Mouse (Mus musculus): Measurements from ENCODE around the gene Olfr1415. TPM values are rescaled to one million over a fixed set of nuclear protein-coding genes. Genes with fewer than 3 reads are reported as not detected.
"Not testable (repeated sequence)": the region's sequence is repeated elsewhere in the genome, so short reads cannot be mapped to it uniquely, and the experiment has no call there.

Olfr1415 gene
- polyA plus RNA-seq (2016; fragmentation: Nextera tagmentation; extraction: Ambion mirVana), result not detected in 2 replicates

DNA sequence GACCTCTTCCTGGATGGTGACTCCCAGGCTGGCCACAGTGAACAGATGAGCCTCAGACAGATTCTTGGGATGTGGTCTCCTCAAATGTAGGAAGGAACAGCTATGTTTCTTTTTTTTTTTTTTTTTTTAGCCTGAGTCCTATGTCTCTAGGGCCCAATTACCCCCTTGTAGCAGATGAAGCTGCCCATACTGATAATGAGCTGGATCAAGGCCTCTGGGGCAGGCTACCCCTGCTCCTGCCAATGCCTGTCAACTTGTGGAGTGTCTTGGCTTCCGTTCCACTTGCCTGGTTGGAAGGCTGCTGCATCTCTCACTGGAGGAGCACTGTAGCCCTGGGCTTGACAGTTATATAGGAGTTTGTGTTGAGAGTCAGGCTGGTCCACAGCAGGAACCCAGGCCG is at the start of gene Olfr1415:
TSS of gene Olfr1415 (minus strand) at position 101 of the 400 bp plus-strand sequence.
- H3K27me3 ChIP-seq (ENCODE audit: insufficient read depth, poor library complexity, severe bottlenecking), result no peaks in the 10 kb centered on the region
- H3K9me3 ChIP-seq, result peaks cover 7% of the 10 kb centered on the region
- DNase-seq (ENCODE audit: low spot score), result no peak
- WGBS, result 91% methylated on average over 2 of the region's 2 CpGs
- no peak within 1 kb of the TSS for H3K4me3 ChIP-seq
- H3K27ac ChIP-seq, result no peak within 1 kb of the TSS
- H3K4me1 ChIP-seq (replicated peaks), result no peaks in the 10 kb centered on the region
- no peaks in the 10 kb centered on the region for H3K36me3 ChIP-seq

DNA sequence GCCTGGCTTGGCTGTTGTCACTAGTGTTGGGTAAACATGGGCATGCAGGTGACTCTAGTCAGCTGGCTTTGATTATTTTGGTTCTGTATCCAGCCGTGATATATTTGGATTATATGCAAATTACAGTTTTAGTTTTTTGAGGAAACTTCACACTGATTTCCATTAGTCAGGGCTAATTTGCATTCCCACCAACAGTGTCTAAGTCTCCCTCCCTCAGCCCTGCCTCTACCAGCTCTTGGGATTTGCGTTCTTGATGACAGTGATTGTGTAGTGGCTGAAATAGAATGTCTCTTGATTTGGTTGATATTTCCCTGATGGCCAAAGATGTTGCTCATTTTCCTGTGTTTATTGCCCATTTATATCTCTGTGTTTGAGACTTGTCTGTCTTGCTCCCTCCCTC is 43.2 kb upstream of the Olfr1415 start:
- Histone ChIP-seq H3K4me3 (no peak overlapping the region), H3K36me3 (no peaks in the 10 kb centered on the region), H3K27ac (no peak overlapping the region), H3K27me3 (ENCODE audit: insufficient read depth, poor library complexity, severe bottlenecking) (no peaks in the 10 kb centered on the region), H3K4me1 (replicated peaks) (no peaks in the 10 kb centered on the region), H3K9me3 (no peaks in the 10 kb centered on the region)
- WGBS, result 47% methylated on average over 2 of the region's 2 CpGs
- no peak for DNase-seq (ENCODE audit: low spot score)

DNA sequence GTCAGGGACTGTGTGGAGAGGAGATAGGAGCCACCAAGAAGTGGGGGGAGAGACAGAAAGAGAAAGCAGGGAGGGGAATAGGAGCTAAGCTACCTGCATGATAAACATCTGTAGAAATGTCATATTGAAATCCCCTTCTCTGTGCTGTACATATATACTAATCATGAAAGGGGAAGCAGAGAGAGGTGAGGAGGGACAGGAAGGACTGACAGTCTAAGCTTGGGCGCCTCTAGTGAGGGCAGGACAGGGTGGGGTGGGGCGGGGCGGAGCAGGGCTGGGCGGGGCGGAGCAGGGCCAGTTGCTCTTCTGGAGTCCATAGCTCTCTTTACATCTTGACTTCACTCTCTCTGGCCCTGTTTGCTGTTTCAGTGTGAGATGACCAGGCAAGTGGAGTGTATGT is 41.1 kb upstream of the Olfr1415 start:
- DNase-seq (ENCODE audit: low spot score), result no peak
- Histone ChIP-seq H3K4me3 (no peak overlapping the region), H3K27me3 (ENCODE audit: insufficient read depth, poor library complexity, severe bottlenecking) (no peaks in the 10 kb centered on the region), H3K36me3 (no peaks in the 10 kb centered on the region), H3K9me3 (no peaks in the 10 kb centered on the region), H3K4me1 (replicated peaks) (no peaks in the 10 kb centered on the region), H3K27ac (no peak overlapping the region)
- 45% methylated on average over 5 of the region's 5 CpGs for WGBS

DNA sequence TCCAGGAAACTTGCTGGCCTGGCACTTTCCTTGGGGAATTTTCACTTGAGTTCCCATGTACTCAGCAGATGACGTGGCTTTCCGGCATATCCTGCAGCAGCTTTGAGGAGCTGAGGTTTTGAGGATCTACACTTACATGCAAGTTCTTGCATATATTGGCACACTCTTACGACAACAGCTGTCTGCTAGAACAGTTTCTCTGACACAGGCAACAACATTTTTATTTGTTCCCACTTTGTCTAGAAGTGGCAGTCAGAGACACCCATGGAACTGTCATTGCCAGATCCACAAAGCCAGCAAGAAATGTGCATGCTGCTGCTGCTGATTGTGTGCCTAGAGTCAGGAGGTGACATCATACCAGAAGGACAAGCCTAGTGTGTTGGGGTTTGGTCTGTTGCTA is 27.9 kb upstream of the Olfr1415 start:
- H3K27me3 ChIP-seq (ENCODE audit: insufficient read depth, poor library complexity, severe bottlenecking), result no peaks in the 10 kb centered on the region
- H3K27ac ChIP-seq, result no peak overlapping the region
- peaks cover 5% of the 10 kb centered on the region; the same call in 1 of the 2 replicates for H3K4me1 ChIP-seq (replicated peaks)
- WGBS, result 90% methylated on average over 3 of the region's 3 CpGs
- H3K4me3 ChIP-seq, result no peak overlapping the region
- H3K9me3 ChIP-seq, result no peaks in the 10 kb centered on the region
- H3K36me3 ChIP-seq, result no peaks in the 10 kb centered on the region
- DNase-seq (ENCODE audit: low spot score), result no peak

DNA sequence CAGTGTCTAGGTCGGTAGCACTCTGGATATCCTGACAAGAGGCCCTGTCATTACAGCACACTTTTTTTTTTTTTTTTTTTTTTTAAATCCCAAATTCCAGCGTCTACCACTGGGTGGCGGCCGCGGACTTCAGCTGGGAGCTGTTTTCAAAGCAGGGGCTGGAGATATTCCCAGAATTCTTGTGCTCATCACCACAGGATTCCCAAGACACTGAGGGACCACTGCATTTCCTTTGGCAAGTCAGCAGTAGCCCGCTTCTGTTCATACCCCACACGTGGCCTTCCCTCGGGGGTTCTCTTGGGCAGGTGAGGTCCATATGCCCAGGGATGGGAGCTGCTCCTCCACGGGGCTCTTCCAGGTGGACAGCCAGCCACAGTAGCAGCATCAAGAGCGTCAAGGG is 25.5 kb upstream of the Olfr1415 start:
- peak; percentile 52 for DNase-seq (ENCODE audit: low spot score)
- H3K27ac ChIP-seq, result no peak overlapping the region
- peaks cover 5% of the 10 kb centered on the region; the same call in 1 of the 2 replicates for H3K4me1 ChIP-seq (replicated peaks)
- no peaks in the 10 kb centered on the region for H3K27me3 ChIP-seq (ENCODE audit: insufficient read depth, poor library complexity, severe bottlenecking)
- H3K36me3 ChIP-seq, result no peaks in the 10 kb centered on the region
- WGBS, result 20% methylated on average over 10 of the region's 10 CpGs
- H3K4me3 ChIP-seq, result no peak overlapping the region
- H3K9me3 ChIP-seq, result no peaks in the 10 kb centered on the region

DNA sequence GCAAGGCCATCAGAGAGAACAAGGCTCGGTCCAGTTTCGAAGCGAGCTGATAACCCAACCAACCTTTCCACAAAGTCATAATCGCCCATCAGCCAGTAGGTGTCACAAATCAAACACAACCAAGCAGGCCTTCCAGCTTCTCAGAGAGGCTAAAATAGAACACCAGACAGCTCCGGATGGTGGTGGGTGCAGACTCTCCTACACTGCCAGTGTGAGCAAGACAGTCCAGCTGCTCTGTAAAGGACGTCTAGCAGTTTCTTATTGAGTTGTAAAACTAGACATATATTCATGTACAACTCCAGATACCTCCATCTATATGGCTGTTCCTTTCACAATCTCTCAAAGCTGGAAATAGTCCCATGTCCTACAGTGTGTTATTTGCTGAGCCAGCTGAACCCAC is 23.1 kb upstream of the Olfr1415 start:
- Histone ChIP-seq H3K9me3 (no peaks in the 10 kb centered on the region), H3K4me1 (replicated peaks) (peaks cover 5% of the 10 kb centered on the region; the same call in 1 of the 2 replicates)
- WGBS, result 88% methylated on average over 6 of the region's 6 CpGs

DNA sequence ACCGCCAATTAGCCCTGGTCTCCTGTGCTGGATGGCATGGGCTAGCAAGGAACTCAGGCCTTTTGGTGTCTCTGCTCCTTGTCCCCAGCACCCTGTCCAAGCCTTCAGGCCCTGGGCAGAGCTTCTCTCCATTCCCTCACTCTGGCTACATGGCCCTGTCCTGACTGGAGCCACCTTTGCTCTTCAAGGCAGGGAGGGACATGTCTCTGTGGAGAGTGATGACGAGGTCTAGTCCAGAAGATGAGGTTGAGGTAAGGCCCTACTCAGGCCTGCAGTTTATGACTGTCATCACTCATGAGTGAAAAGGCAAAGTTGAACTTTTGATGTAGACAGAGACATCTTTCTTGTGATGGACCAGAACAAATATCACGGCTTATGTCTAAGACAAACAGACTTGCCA is 22.7 kb upstream of the Olfr1415 start, which contains the start of gene Olfr1414:
TSS of gene Olfr1414 (minus strand) at position 101 of the 400 bp plus-strand sequence.
- Histone ChIP-seq H3K9me3 (no peaks in the 10 kb centered on the region), H3K4me1 (replicated peaks) (peaks cover 5% of the 10 kb centered on the region; the same call in 1 of the 2 replicates), H3K36me3 (no peaks in the 10 kb centered on the region), H3K27me3 (ENCODE audit: insufficient read depth, poor library complexity, severe bottlenecking) (no peaks in the 10 kb centered on the region), H3K4me3 (no peak within 1 kb of the TSS), H3K27ac (no peak within 1 kb of the TSS)
- 88% methylated on average over 3 of the region's 3 CpGs for WGBS
- no peak for DNase-seq (ENCODE audit: low spot score)

More for the DNA sequence above, 23.1 kb upstream of the Olfr1415 start:
- Histone ChIP-seq H3K36me3 (no peaks in the 10 kb centered on the region), H3K27ac (no peak overlapping the region), H3K27me3 (ENCODE audit: insufficient read depth, poor library complexity, severe bottlenecking) (no peaks in the 10 kb centered on the region), H3K4me3 (no peak overlapping the region)
- DNase-seq (ENCODE audit: low spot score), result no peak

DNA sequence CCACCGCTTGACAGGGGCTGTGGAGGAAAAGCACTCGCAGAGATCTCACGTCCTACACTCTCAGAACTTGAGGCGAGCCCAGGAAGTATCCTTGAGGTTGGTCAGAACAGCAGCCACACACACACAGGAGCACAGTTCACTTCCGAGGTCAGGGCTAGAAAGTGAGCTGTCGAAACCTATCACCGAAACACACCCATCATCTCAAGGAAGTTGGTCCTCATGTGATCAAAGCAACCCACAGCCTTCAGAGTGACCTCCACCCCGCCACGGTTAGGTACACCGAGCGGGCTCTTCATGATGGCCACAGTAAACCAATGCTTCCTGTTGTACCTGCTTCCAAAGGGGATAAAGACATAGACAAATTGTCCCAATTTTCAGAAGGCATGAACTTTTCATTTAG is 19.5 kb upstream of the Olfr1415 start:
- DNase-seq (ENCODE audit: low spot score), result no peak
- no peak overlapping the region for H3K27ac ChIP-seq
- WGBS, result 85% methylated on average over 11 of the region's 11 CpGs
- no peaks in the 10 kb centered on the region for H3K36me3 ChIP-seq
- H3K9me3 ChIP-seq, result no peaks in the 10 kb centered on the region
- no peak overlapping the region for H3K4me3 ChIP-seq
- H3K27me3 ChIP-seq (ENCODE audit: insufficient read depth, poor library complexity, severe bottlenecking), result no peaks in the 10 kb centered on the region
- H3K4me1 ChIP-seq (replicated peaks), result peaks cover 3% of the 10 kb centered on the region; the same call in 1 of the 2 replicates

DNA sequence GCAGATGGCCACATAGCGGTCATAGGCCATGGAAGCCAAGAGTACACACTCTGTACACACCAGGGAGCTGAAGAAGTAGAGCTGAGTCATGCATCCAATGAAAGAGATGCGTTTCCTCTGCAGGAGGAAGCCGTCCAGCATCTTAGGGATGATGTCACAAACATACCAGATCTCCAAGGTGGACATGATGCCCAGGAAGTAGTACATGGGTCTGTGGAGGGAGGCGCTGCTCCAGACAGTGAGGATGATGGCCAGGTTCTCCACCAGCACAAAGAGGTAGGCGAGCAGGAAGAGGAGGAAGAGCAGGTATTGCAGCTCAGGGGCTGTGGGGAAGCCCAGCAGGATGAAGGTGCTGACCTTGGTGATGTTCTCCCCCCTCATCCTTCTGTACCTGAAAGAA is 15.7 kb upstream of the Olfr1415 start:
- not testable (repeated sequence) for H3K36me3 ChIP-seq; H3K27me3 ChIP-seq (ENCODE audit: insufficient read depth, poor library complexity, severe bottlenecking); H3K4me1 ChIP-seq (replicated peaks); H3K27ac ChIP-seq; H3K4me3 ChIP-seq; DNase-seq (ENCODE audit: low spot score); H3K9me3 ChIP-seq
- WGBS, result 90% methylated on average over 5 of the region's 5 CpGs

DNA sequence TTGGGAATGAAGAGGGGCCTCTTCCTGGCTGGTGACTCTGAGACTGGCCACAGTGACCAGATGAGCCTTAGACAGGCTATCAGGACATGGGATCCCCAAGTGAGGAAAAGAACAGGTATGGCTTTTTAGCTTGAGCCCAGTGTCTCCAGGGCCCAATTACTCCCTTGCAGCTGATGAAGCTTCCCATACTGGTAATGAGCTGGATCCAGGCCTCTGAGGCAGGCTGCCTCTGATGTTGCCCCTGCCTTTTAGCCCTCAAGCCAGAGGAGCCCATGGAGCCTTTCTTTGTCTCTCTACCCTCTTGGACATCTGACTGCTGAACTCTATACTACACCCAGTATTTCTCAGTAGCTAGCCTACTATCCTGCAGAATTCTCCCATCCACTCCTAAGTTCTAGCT is 10.9 kb downstream of the Olfr1415 start, which contains the start of gene Olfr1416:
TSS of gene Olfr1416 (minus strand) at position 101 of the 400 bp plus-strand sequence.
- no peaks in the 10 kb centered on the region for H3K4me1 ChIP-seq (replicated peaks)
- DNase-seq (ENCODE audit: low spot score), result no peak
- peaks cover 13% of the 10 kb centered on the region for H3K9me3 ChIP-seq
- no peaks in the 10 kb centered on the region for H3K27me3 ChIP-seq (ENCODE audit: insufficient read depth, poor library complexity, severe bottlenecking)
- H3K4me3 ChIP-seq, result no peak within 1 kb of the TSS
- H3K27ac ChIP-seq, result no peak within 1 kb of the TSS
- no peaks in the 10 kb centered on the region for H3K36me3 ChIP-seq

DNA sequence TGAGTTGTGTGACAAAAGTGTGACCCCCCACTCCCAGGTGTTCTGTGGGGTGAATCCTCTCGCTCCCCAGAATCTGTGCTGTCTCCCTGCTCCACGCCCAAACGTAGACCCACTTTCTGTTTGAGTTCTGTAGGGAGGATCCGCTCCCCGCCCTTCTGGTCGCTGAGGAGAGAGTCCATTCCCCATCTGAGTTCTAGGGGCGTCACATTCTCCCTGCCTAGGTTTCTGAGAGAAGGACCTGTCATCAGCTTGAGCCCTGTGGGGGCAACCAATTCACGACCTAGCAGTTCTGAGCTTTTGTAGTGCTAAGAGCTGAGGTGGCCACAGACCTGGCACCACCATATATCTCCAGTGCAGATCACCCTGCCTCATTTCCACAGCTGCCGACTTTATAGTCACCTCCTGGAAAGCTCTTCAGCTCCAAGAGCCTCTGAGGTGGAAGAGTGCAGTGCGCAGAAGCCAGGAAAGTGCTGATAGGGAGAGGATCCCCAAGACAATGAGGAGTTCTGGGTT is 21.8 kb downstream of the Olfr1415 start:
- H3K27me3 ChIP-seq (ENCODE audit: insufficient read depth, poor library complexity, severe bottlenecking), result no peaks in the 10 kb centered on the region
- peak overlapping the region; percentile 98 for H3K4me3 ChIP-seq
- H3K36me3 ChIP-seq, result peaks cover 19% of the 10 kb centered on the region
- peaks cover 19% of the 10 kb centered on the region for H3K4me1 ChIP-seq (replicated peaks)
- no peak for DNase-seq (ENCODE audit: low spot score)
- 8% methylated on average over 10 of the region's 10 CpGs for WGBS
- H3K9me3 ChIP-seq, result no peaks in the 10 kb centered on the region
- peak overlapping the region; percentile 85 for H3K27ac ChIP-seq

DNA sequence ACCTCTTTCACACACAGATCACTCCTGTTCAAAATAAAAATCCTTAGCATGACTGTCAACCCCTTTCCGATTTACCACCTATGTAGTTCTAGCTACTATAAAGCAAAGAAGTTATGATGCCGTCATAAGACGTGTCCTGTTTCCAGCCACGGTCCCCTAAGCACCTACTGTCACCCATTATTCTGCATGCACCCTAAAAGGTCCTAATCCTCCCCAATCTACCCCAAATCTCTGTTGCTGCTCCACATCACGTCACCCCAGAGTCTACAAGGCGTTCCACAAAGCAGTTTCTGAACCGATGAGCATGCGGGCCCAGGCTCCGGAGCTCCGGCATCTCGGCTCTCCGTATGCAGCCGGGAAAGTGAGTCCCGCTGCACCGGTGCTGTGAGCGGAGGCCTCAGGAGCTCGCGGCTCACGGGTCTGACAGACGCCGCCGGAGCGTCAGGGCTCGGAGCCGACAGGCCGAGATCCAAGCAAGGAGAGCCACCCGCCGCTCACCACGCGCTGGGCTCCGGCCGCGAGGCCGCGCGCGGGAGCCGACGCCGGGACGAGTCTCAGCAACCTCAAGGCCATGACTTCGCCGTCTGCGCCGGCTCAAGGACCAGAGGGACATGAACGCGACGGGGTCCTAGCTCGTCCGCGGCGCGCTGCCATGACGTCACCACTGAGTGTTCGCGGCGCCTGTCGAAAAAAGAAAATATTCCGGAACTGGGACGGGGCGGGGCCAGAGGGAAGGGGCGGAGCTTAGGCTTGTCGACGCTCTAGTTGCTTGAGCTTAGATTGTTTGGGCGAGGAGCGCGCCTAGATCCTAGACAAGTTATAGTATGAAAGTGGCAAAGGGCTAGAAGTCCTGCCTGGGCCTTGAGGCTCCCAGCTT is 22.5 kb downstream of the Olfr1415 start, which contains the start of gene Ndufa10:
TSS of gene Ndufa10 (minus strand) at position 696 of the 877 bp plus-strand sequence.
- H3K27me3 ChIP-seq (ENCODE audit: insufficient read depth, poor library complexity, severe bottlenecking), result no peaks in the 10 kb centered on the region
- peaks cover 26% of the 10 kb centered on the region for H3K36me3 ChIP-seq
- peak within 1 kb of the TSS; percentile 92 for H3K27ac ChIP-seq
- H3K4me1 ChIP-seq (replicated peaks), result peaks cover 19% of the 10 kb centered on the region
- under 1% methylated on average over 67 of the region's 67 CpGs for WGBS
- H3K4me3 ChIP-seq, result peak within 1 kb of the TSS; percentile 98
- no peaks in the 10 kb centered on the region for H3K9me3 ChIP-seq
- DNase-seq (ENCODE audit: low spot score), result peak; percentile 96

DNA sequence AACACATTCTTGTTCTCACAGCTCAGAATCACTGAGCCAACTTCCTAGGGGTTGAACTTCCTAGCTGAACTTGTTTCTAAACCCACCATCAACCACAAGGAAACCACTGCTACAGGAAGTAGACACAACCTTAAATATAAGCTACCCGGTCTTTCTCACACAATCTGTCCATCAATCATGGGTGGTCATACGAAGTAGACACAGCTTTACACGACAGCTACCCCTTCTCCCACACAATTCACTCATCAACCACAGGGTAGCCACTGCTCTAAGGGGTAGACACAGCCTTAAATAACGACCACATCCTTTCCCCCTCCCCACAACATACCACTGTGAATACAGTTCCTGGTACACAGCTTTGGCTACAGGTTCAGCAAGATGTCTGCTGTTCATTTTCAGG is 27.0 kb downstream of the Olfr1415 start:
- no peaks in the 10 kb centered on the region for H3K9me3 ChIP-seq
- H3K27ac ChIP-seq, result no peak overlapping the region
- WGBS, result 91% methylated on average over 4 of the region's 4 CpGs
- no peak overlapping the region for H3K4me3 ChIP-seq
- no peaks in the 10 kb centered on the region for H3K27me3 ChIP-seq (ENCODE audit: insufficient read depth, poor library complexity, severe bottlenecking)
- H3K36me3 ChIP-seq, result peaks cover 71% of the 10 kb centered on the region
- peaks cover 14% of the 10 kb centered on the region for H3K4me1 ChIP-seq (replicated peaks)
- DNase-seq (ENCODE audit: low spot score), result no peak
